Mouse (Mus musculus) myocyte (in vitro differentiated cells): ENCODE results near the gene Renbp. TPM values are rescaled to one million over a fixed set of nuclear protein-coding genes. Genes with fewer than 3 reads are reported as not detected.
A peak's percentile ranks its signal among the peaks of the same experiment; 100 is the strongest.

Experiments
- H3K27me3 ChIP-seq: one replicate; pipeline ENCODE4 v1.6.1; 2011; ENCODE audit not compliant: control insufficient read depth, insufficient read depth, insufficient read length
- H3K36me3 ChIP-seq: one replicate; pipeline ENCODE4 v1.6.1; 2011; ENCODE audit not compliant: control insufficient read depth, insufficient read depth
- H3K4me2 ChIP-seq: one replicate; pipeline ENCODE4 v1.6.1; 2011; ENCODE audit warnings: low read depth, control low read depth
- H3K4me3 ChIP-seq: one replicate; pipeline ENCODE4 v1.5.1; 2011; ENCODE audit warnings: mild to moderate bottlenecking, control low read depth, moderate library complexity
- H3K79me2 ChIP-seq: one replicate; pipeline ENCODE4 v1.6.1; 2011; ENCODE audit not compliant: control insufficient read depth, insufficient read depth
- H3ac ChIP-seq: one replicate; pipeline ENCODE4 v1.6.1; 2011; ENCODE audit not compliant: control insufficient read depth, insufficient read length
- CEBPB ChIP-seq: IDR thresholded peaks from 2 replicates; pipeline ENCODE4 v1.6.1; 2011; ENCODE audit warnings: mild to moderate bottlenecking, moderate library complexity; ENCODE audit not compliant: poor library complexity, insufficient read depth, severe bottlenecking
- E2F4 ChIP-seq: IDR thresholded peaks from one replicate; pipeline ENCODE4 v1.6.1; 2011; ENCODE audit warnings: mild to moderate bottlenecking, control low read depth, moderate library complexity; ENCODE audit not compliant: insufficient read depth
- MAX ChIP-seq: IDR thresholded peaks from one replicate; pipeline ENCODE4 v1.6.1; 2011; ENCODE audit warnings: low read depth, mild to moderate bottlenecking, control low read depth
- MYOD1 ChIP-seq, 3 experiments: IDR thresholded peaks; one replicate each; pipeline ENCODE4 v1.6.1; 2011; ENCODE audit warnings: control low read depth in 2 of 3, low read depth in 2 of 3, mild to moderate bottlenecking in 2 of 3, moderate library complexity in 1 of 3; ENCODE audit not compliant: insufficient read length in 2 of 3, control insufficient read depth in 1 of 3
- MYOG ChIP-seq, 3 experiments: IDR thresholded peaks; one replicate each; pipeline ENCODE4 v1.6.1; 2011; ENCODE audit warnings: control low read depth in 2 of 3, low read depth in 2 of 3, mild to moderate bottlenecking in 2 of 3; ENCODE audit not compliant: insufficient read length in 2 of 3, control insufficient read depth in 1 of 3, insufficient read depth in 1 of 3
- POLR2A ChIP-seq: IDR thresholded peaks from one replicate; pipeline ENCODE4 v1.6.1; 2011; ENCODE audit warnings: low read depth, mild to moderate bottlenecking, control low read depth, moderate library complexity; ENCODE audit not compliant: insufficient read length
- POLR2AphosphoS2 ChIP-seq: IDR thresholded peaks from one replicate; pipeline ENCODE4 v1.6.1; 2011; ENCODE audit warnings: low read depth, control low read depth; ENCODE audit not compliant: insufficient read length
- REST ChIP-seq: IDR thresholded peaks from one replicate; pipeline ENCODE4 v1.6.1; 2011; ENCODE audit warnings: mild to moderate bottlenecking, control low read depth, moderate library complexity; ENCODE audit not compliant: insufficient read depth, insufficient read length
- SRF ChIP-seq: IDR thresholded peaks from one replicate; pipeline ENCODE4 v1.6.1; 2011; ENCODE audit warnings: low read depth; ENCODE audit not compliant: control insufficient read depth, insufficient read length
- TCF12 ChIP-seq: IDR thresholded peaks from one replicate; pipeline ENCODE4 v1.6.1; 2011; ENCODE audit warnings: mild to moderate bottlenecking, control low read depth; ENCODE audit not compliant: poor library complexity, insufficient read depth, severe bottlenecking
- TCF3 ChIP-seq: IDR thresholded peaks from one replicate; pipeline ENCODE4 v1.6.1; 2011; ENCODE audit warnings: low read depth, control low read depth; ENCODE audit not compliant: insufficient read length
- USF1 ChIP-seq: IDR thresholded peaks from one replicate; pipeline ENCODE4 v1.6.1; 2011; ENCODE audit warnings: low read depth, mild to moderate bottlenecking, control low read depth, moderate library complexity
- polyA plus RNA-seq: library from polyadenylated mRNA; unstranded; fragments of >200 nt; fragmentation: generic; extraction: Trizol; gene quantifications from one replicate; pipeline ENCODE4 v1.2.1, GENCODE M21; 2012; ENCODE audit warnings: missing spikeins

Renbp gene
- polyA plus RNA-seq, 1 experiment: 103 TPM

GRCm38 (mm10) chrX:73921285-73921822 lies 9.3 kb downstream of the Renbp start:
- Histone ChIP-seq H3K4me3 (peak overlapping the region; percentile 53), H3ac (peak overlapping the region; percentile 35), H3K79me2 (peaks cover 6% of the 10 kb centered on the region), H3K4me2 (peak overlapping the region; percentile 86), H3K27me3 (no peaks in the 10 kb centered on the region), H3K36me3 (no peaks in the 10 kb centered on the region)
- no peak for TF ChIP-seq TCF12
- no peak for TF ChIP-seq USF1
- TF ChIP-seq MYOG (IDR thresholded peaks at IDR 0.05; ENCODE audit: control insufficient read depth in 1 of 3, insufficient read depth in 1 of 3, insufficient read length in 2 of 3, low read depth in 2 of 3): no peak

GRCm38 (mm10) chrX:73918631-73919030 lies 12.0 kb downstream of the Renbp start:
- H3ac ChIP-seq: no peak overlapping the region
- peaks cover 6% of the 10 kb centered on the region for H3K79me2 ChIP-seq
- no peaks in the 10 kb centered on the region for H3K36me3 ChIP-seq
- H3K4me2 ChIP-seq: no peak overlapping the region
- no peak for TF ChIP-seq TCF12
- TF ChIP-seq E2F4: no peak
- TF ChIP-seq MYOD1 (IDR thresholded peaks at IDR 0.05; ENCODE audit: control insufficient read depth in 1 of 3, insufficient read length in 2 of 3, low read depth in 2 of 3): no peak
- TF ChIP-seq POLR2AphosphoS2: no peak
- TF ChIP-seq REST: no peak
- TF ChIP-seq SRF: no peak
- TF ChIP-seq CEBPB: no peak
- TF ChIP-seq USF1: no peak
- no peak for TF ChIP-seq MYOG (IDR thresholded peaks at IDR 0.05; ENCODE audit: control insufficient read depth in 1 of 3, insufficient read depth in 1 of 3, insufficient read length in 2 of 3, low read depth in 2 of 3)
- TF ChIP-seq MAX: no peak
- TF ChIP-seq TCF3: no peak
- no peak for TF ChIP-seq POLR2A
- no peak overlapping the region for H3K4me3 ChIP-seq
- H3K27me3 ChIP-seq: no peaks in the 10 kb centered on the region

GRCm38 (mm10) chrX:73916945-73917344 lies 13.7 kb downstream of the Renbp start:
- H3K4me2 ChIP-seq: no peak overlapping the region
- no peak overlapping the region for H3ac ChIP-seq
- H3K36me3 ChIP-seq: no peaks in the 10 kb centered on the region
- TF ChIP-seq SRF: no peak
- TF ChIP-seq POLR2AphosphoS2: no peak
- no peak for TF ChIP-seq USF1
- TF ChIP-seq TCF12: no peak
- TF ChIP-seq TCF3: no peak
- no peak for TF ChIP-seq MAX
- no peak for TF ChIP-seq MYOD1 (IDR thresholded peaks at IDR 0.05; ENCODE audit: control insufficient read depth in 1 of 3, insufficient read length in 2 of 3, low read depth in 2 of 3)
- no peak for TF ChIP-seq E2F4
- TF ChIP-seq POLR2A: no peak
- no peak for TF ChIP-seq CEBPB
- no peak overlapping the region for H3K4me3 ChIP-seq
- H3K27me3 ChIP-seq: no peaks in the 10 kb centered on the region
- H3K79me2 ChIP-seq: peaks cover 6% of the 10 kb centered on the region

GRCm38 (mm10) chrX:73914827-73915703 lies 15.6 kb downstream of the Renbp start:
- no peaks in the 10 kb centered on the region for H3K36me3 ChIP-seq
- peak overlapping the region; percentile 61 for H3K4me2 ChIP-seq
- H3K27me3 ChIP-seq: no peaks in the 10 kb centered on the region
- TF ChIP-seq TCF3: no peak
- no peak for TF ChIP-seq MYOD1 (IDR thresholded peaks at IDR 0.05; ENCODE audit: control insufficient read depth in 1 of 3, insufficient read length in 2 of 3, low read depth in 2 of 3)
- no peak for TF ChIP-seq POLR2AphosphoS2
- TF ChIP-seq POLR2A: peak; percentile 63
- H3ac ChIP-seq: no peak overlapping the region
- H3K79me2 ChIP-seq: no peaks in the 10 kb centered on the region
- H3K4me3 ChIP-seq: no peak overlapping the region

GRCm38 (mm10) chrX:73911588-73911987 lies 19.1 kb downstream of the Renbp start:
- H3K79me2 ChIP-seq: no peaks in the 10 kb centered on the region
- H3K36me3 ChIP-seq: no peaks in the 10 kb centered on the region
- no peak for TF ChIP-seq TCF3
- no peak for TF ChIP-seq E2F4
- TF ChIP-seq REST: no peak
- no peak for TF ChIP-seq SRF
- TF ChIP-seq POLR2AphosphoS2: no peak
- TF ChIP-seq MAX: no peak
- no peak for TF ChIP-seq MYOG (IDR thresholded peaks at IDR 0.05; ENCODE audit: control insufficient read depth in 1 of 3, insufficient read depth in 1 of 3, insufficient read length in 2 of 3, low read depth in 2 of 3)
- no peak for TF ChIP-seq TCF12
- H3K4me2 ChIP-seq: no peak overlapping the region
- no peak overlapping the region for H3ac ChIP-seq
- no peaks in the 10 kb centered on the region for H3K27me3 ChIP-seq
- no peak overlapping the region for H3K4me3 ChIP-seq
